Mouse (Mus musculus) liver, embryonic 14 days (tissue): ENCODE measurements around the gene Ttc25. TPM values are rescaled to one million over a fixed set of nuclear protein-coding genes. Genes with fewer than 3 reads are reported as not detected.

Experiments
- polyA plus RNA-seq: library from polyadenylated mRNA; depleted of rRNA; stranded (reverse); fragments of >200 nt; gene quantifications from 2 replicates; pipeline ENCODE4 v1.2.3, GENCODE M21; 2012; rRNA removed

Gene Ttc25
- polyA plus RNA-seq = 0.01 and 0.03 TPM in 2 replicates

GRCm38 (mm10) chr11:100544832-100545745 lies at the start of gene Ttc25:
Gene Ttc25 (plus strand): TSS chr11:100545607.

GRCm38 (mm10) chr11:100527458-100528374 lies 17.7 kb upstream of the Ttc25 start, which contains the start of gene Acly:
Gene Acly (minus strand): TSS chr11:100528000.

GRCm38 (mm10) chr11:100574708-100575483 lies 29.5 kb downstream of the Ttc25 start, which contains the start of gene Cnp:
Gene Cnp (plus strand): TSS chr11:100574904.

GRCm38 (mm10) chr11:100618761-100619484 lies 73.5 kb downstream of the Ttc25 start, which contains the start of gene Nkiras2:
Gene Nkiras2 (plus strand): TSS chr11:100619244.

GRCm38 (mm10) chr11:100619982-100620381 lies 74.6 kb downstream of the Ttc25 start, which contains the start of gene Dnajc7:
Gene Dnajc7 (minus strand): TSS chr11:100620168.

Other genes starting within 250 kb of the Ttc25 start
- 227 and 233 TPM in 2 replicates for gene Eif1, start 225.7 kb upstream of the Ttc25 start, polyA plus RNA-seq
- not detected in 2 replicates for gene Gast, start 211.2 kb upstream of the Ttc25 start, polyA plus RNA-seq
- gene Hap1, start 189.5 kb upstream of the Ttc25 start, polyA plus RNA-seq = 0.32 and 0.38 TPM in 2 replicates
- 7.5 and 8.3 TPM in 2 replicates for gene Jup, start 147.8 kb upstream of the Ttc25 start, polyA plus RNA-seq
- 2.7 and 3.2 TPM in 2 replicates for gene P3h4, start 130.8 kb upstream of the Ttc25 start, polyA plus RNA-seq
- gene Fkbp10, start 129.9 kb upstream of the Ttc25 start, polyA plus RNA-seq = 4.4 and 6.1 TPM in 2 replicates
- 12.3 and 13.1 TPM in 2 replicates for gene Nt5c3b, start 103.8 kb upstream of the Ttc25 start, polyA plus RNA-seq
- gene Klhl10, start 103.7 kb upstream of the Ttc25 start, polyA plus RNA-seq = 0.09 and 0.14 TPM in 2 replicates
- 1.5 and 1.6 TPM in 2 replicates for gene Klhl11, start 72.9 kb upstream of the Ttc25 start, polyA plus RNA-seq
- 41.9 and 48.7 TPM in 2 replicates for gene Acly, start 17.6 kb upstream of the Ttc25 start, polyA plus RNA-seq
- 5.7 and 6.5 TPM in 2 replicates for gene Cnp, start 29.3 kb downstream of the Ttc25 start, polyA plus RNA-seq
- 13.4 and 15.3 TPM in 2 replicates for gene Nkiras2, start 73.6 kb downstream of the Ttc25 start, polyA plus RNA-seq
- gene Dnajc7, start 74.6 kb downstream of the Ttc25 start, polyA plus RNA-seq = 69.6 and 74.3 TPM in 2 replicates
- 0.01 TPM in 1 of 2 replicates, not detected in the other for gene Zfp385c, start 146.8 kb downstream of the Ttc25 start, polyA plus RNA-seq
- 1.7 and 2.4 TPM in 2 replicates for gene Dhx58, start 158.7 kb downstream of the Ttc25 start, polyA plus RNA-seq
- 12.3 and 13.4 TPM in 2 replicates for gene Kat2a, start 166.9 kb downstream of the Ttc25 start, polyA plus RNA-seq
- gene Hspb9, start 168.2 kb downstream of the Ttc25 start, polyA plus RNA-seq = not detected in 2 replicates
- gene Rab5c, start 192.6 kb downstream of the Ttc25 start, polyA plus RNA-seq = 91.8 and 106 TPM in 2 replicates
- gene Kcnh4, start 214.3 kb downstream of the Ttc25 start, polyA plus RNA-seq = not detected in 2 replicates
- gene Hcrt, start 217.3 kb downstream of the Ttc25 start, polyA plus RNA-seq = not detected in 2 replicates
- 1.9 and 2.3 TPM in 2 replicates for gene Ghdc, start 225.3 kb downstream of the Ttc25 start, polyA plus RNA-seq